Mouse (Mus musculus) CH12.LX (cell line): ENCODE data around the gene Mrpl23.

ENCODE experiments used
- CHD2 ChIP-seq: IDR thresholded peaks from 2 replicates; pipeline ENCODE4 v1.6.1; 2011; ENCODE audit warnings: low read length, improper control_type of control experiment
- CTCF ChIP-seq, 2 experiments: IDR thresholded peaks in 1 of 2; conservative IDR thresholded peaks in 1 of 2; 2 replicates each; pipeline ENCODE4 v1.5.1; 2011 to 2012; ENCODE audit warnings: low read depth in 2 of 2, low read length in 2 of 2, improper control_type of control experiment in 1 of 2, inconsistent platforms in 1 of 2, mild to moderate bottlenecking in 1 of 2, moderate library complexity in 1 of 2
- EP300 ChIP-seq: IDR thresholded peaks from 2 replicates; pipeline ENCODE4 v1.6.1; 2011; ENCODE audit warnings: low read length, improper control_type of control experiment
- JUND ChIP-seq: conservative IDR thresholded peaks from 2 replicates; pipeline ENCODE4 v1.6.1; 2011; ENCODE audit warnings: low read depth, low read length, improper control_type of control experiment
- MAZ ChIP-seq: IDR thresholded peaks from 2 replicates; pipeline ENCODE4 v1.6.1; 2012; ENCODE audit warnings: low read depth, mild to moderate bottlenecking, inconsistent platforms, low read length, improper control_type of control experiment, moderate library complexity
- MYC ChIP-seq: IDR thresholded peaks from 2 replicates; pipeline ENCODE4 v1.6.1; 2011; ENCODE audit warnings: low read depth, mild to moderate bottlenecking, improper control_type of control experiment, low read length
- NRF1 ChIP-seq: IDR thresholded peaks from 2 replicates; pipeline ENCODE4 v1.6.1; 2014; ENCODE audit warnings: low read depth, mild to moderate bottlenecking, inconsistent platforms, low read length, improper control_type of control experiment, moderate library complexity
- RAD21 ChIP-seq: IDR thresholded peaks from 2 replicates; pipeline ENCODE4 v1.6.1; 2011; ENCODE audit warnings: low read depth, mild to moderate bottlenecking, low read length, improper control_type of control experiment, moderate library complexity
- ZNF384 ChIP-seq: IDR thresholded peaks from 2 replicates; pipeline ENCODE4 v1.6.1; 2012; ENCODE audit warnings: low read depth, low read length, improper control_type of control experiment, inconsistent platforms

DNA sequence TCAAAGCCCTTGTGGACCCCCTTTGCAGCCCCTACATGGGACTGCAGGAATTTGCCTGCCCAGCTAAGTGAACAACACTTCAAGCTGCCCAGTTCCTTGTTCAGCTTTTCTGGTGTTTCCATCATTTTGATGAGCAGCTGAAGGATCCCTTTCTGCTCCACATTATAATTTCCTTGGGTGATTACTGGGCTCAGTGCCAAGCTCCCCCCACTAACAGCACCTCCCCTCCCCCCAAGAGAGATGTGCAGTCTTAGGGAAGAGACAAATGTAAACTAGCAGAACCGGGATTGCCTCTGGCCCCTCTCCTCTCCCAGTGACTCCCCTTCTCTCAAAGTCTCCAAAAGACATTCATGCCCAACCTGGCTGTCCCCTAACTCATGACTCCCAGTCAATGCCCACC is 22.1 kb downstream of the Mrpl23 start:
- no peak for TF ChIP-seq CTCF (conservative IDR thresholded peaks at IDR 0.05 in 1 of 2, IDR thresholded peaks at IDR 0.05 in 1 of 2; ENCODE audit: low read depth in 2 of 2, low read length in 2 of 2)
- TF ChIP-seq ZNF384: no peak
- no peak for TF ChIP-seq RAD21
- TF ChIP-seq EP300: no peak
- no peak for TF ChIP-seq JUND
- TF ChIP-seq NRF1: no peak
- no peak for TF ChIP-seq CHD2
- TF ChIP-seq MYC: no peak
- TF ChIP-seq MAZ: no peak
